Mouse (Mus musculus) forebrain, embryonic 14.5 days (tissue): ENCODE measurements at regions not wholly inside any gene's neighbourhood (a gene's known extent, or its start where the extent isn't known, plus 50 kb on each side); places are given as distances from the start of the nearest gene placed in this dataset.

Source experiments
- ATAC-seq: fragments of 200-750 bp; cut with Nextera tagmentation; 2 replicates; pipeline ENCODE4 v1.8.0; 2017; ENCODE audit warnings: mild to moderate bottlenecking, moderate library complexity
- DNase-seq: peaks from one replicate; pipeline ENCODE4 v3.0.0-alpha.2; 2015; ENCODE audit warnings: low spot score
- H3K27ac ChIP-seq: fragments of 300-500 bp; sonication (generic); 2 replicates; pipeline ENCODE4 v1.5.1; 2014; ENCODE audit warnings: low read depth, mild to moderate bottlenecking, control low read depth, low read length, moderate library complexity
- H3K27me3 ChIP-seq: fragments of 300-500 bp; sonication (generic); replicated peaks from 2 replicates; pipeline ENCODE4 v1.6.1; 2014; ENCODE audit warnings: low read length, control low read depth, mixed read lengths; ENCODE audit not compliant: control insufficient read depth, insufficient read depth
- H3K36me3 ChIP-seq: fragments of 300-500 bp; sonication (generic); 2 replicates; pipeline ENCODE4 v1.6.1; 2014; ENCODE audit warnings: low read length, control low read depth; ENCODE audit not compliant: control insufficient read depth, insufficient read depth
- H3K4me1 ChIP-seq: fragments of 300-500 bp; sonication (generic); 2 replicates; pipeline ENCODE4 v1.6.1; 2014; ENCODE audit warnings: antibody characterized with exemption, low read length, control low read depth; ENCODE audit not compliant: control insufficient read depth, insufficient read depth
- H3K4me2 ChIP-seq: fragments of 300-500 bp; sonication (generic); 2 replicates; pipeline ENCODE4 v1.6.1; 2014; ENCODE audit warnings: mild to moderate bottlenecking, control low read depth, low read length
- H3K4me3 ChIP-seq: fragments of 300-500 bp; sonication (generic); 2 replicates; pipeline ENCODE4 v1.5.1; 2014; ENCODE audit warnings: low read depth, low read length, control low read depth
- H3K9ac ChIP-seq: fragments of 300-500 bp; sonication (generic); 2 replicates; pipeline ENCODE4 v1.6.1; 2014; ENCODE audit warnings: mild to moderate bottlenecking, low read length, control low read depth, moderate library complexity
- H3K9me3 ChIP-seq: fragments of 300-500 bp; sonication (generic); replicated peaks from 2 replicates; pipeline ENCODE4 v1.6.1; 2016; ENCODE audit warnings: low read length, control low read depth, mixed read lengths; ENCODE audit not compliant: control insufficient read depth
- WGBS: fragments of 180-500 bp; shearing (Covaris S2); extraction: QIAGEN DNeasy Blood & Tissue Kit; methylation state at CpG from one replicate; pipeline ENCODE4 v1.1.7; 2014; 5-methylcytosine and 5-hydroxymethylcytosine counted together

DNA sequence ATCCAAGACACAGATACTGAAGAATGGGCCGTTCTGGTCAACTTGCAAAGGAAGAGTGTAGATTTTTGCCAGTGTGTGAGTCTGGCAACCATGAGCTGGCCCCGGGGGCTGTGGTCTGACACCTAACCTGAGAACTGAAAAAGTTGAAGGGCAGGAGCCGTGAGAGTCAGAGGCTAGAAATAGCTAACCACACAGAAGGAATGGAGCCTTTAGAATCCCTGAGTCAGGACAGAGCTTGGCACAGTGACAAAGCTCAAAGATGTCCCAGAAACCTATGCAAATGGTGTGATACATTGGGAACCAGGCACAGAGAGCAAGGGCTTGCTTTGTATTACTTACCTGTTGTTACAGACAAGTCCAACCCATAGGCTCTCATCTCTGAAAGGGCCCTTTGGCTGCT is 157.9 kb upstream of the Prok2 start:
- WGBS, result 69% methylated on average over 3 of the region's 3 CpGs
- H3K27me3 ChIP-seq, result no peaks in the 10 kb centered on the region
- ATAC-seq (no peak), DNase-seq (peak; percentile 25)
- H3K4me2 ChIP-seq, result no peak overlapping the region
- H3K4me3 ChIP-seq, result no peak overlapping the region
- H3K36me3 ChIP-seq, result no peaks in the 10 kb centered on the region
- peaks cover 10% of the 10 kb centered on the region for H3K4me1 ChIP-seq
- no peak overlapping the region for H3K27ac ChIP-seq
- H3K9me3 ChIP-seq, result no peaks in the 10 kb centered on the region
- H3K9ac ChIP-seq, result no peak overlapping the region

DNA sequence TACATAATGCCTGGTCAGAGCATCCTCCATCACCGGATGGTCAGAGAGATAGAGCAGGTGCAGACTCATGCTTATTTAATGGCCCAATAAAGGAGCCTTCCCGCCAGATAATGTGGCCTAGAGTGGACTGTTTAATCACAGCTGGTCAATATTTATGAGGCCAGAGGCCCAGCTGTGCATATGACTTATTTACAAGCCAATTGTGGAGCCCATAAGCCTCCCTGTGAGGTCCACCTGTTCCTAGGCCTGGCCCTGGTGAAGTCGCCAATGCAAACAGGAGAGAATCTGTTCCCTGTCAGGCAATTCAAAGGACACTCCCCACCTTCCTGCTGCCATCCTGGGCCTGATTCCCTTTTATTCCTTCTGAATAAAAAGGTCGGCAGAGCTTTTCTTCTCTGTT is 155.4 kb upstream of the Prok2 start:
- Histone ChIP-seq H3K4me2 (no peak overlapping the region), H3K27ac (no peak overlapping the region), H3K4me3 (no peak overlapping the region), H3K9me3 (no peaks in the 10 kb centered on the region), H3K9ac (no peak overlapping the region), H3K36me3 (no peaks in the 10 kb centered on the region), H3K4me1 (peaks cover 9% of the 10 kb centered on the region), H3K27me3 (no peaks in the 10 kb centered on the region)
- DNase-seq, result no peak
- ATAC-seq, result no peak
- WGBS, result 48% methylated on average over 4 of the region's 4 CpGs

DNA sequence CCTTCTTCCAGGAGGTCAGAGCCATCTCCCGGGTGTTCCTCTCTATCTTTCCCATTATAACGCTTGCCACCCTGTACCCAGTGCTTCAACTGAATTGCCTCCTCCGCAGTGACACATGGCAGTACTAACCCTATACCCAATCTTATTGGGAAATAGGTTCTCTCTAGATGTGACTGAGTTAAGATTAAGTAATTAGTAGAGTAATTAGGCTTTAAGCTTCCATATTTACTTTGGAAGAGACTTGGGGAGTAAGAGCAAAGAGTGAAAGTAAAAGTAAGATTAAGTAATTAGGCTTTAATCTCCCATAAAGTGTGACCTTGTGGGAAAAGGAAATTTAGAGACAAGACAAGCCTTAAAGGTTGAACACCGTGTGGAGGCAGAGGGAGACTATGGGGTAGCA is 148.7 kb upstream of the Prok2 start:
- Histone ChIP-seq H3K4me1 (no peaks in the 10 kb centered on the region), H3K4me3 (no peak overlapping the region), H3K27me3 (no peaks in the 10 kb centered on the region), H3K4me2 (no peak overlapping the region), H3K9me3 (no peaks in the 10 kb centered on the region), H3K36me3 (no peaks in the 10 kb centered on the region), H3K27ac (no peak overlapping the region), H3K9ac (no peak overlapping the region)
- no peak for DNase-seq
- ATAC-seq, result no peak
- WGBS, result 84% methylated on average over 4 of the region's 4 CpGs

DNA sequence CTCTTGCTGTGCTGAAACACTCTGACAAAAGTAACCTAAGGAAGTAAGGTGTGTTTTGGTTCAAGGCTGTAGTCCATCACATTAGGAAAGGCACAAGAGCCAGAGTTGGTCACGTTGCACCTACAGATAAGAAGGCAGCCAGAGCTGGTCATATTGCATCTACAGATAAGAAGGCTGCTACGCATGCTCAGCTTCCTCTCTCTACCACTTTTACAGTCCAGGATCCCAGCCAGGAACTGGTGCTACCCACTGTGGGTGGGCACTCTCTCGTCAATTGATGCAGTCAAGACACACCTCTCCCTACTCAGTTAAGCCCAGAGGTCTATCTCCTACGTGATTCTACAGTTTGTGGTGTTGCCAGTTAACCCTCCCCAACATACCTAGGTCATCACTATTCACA is 147.8 kb upstream of the Prok2 start:
- H3K27ac ChIP-seq, result no peak overlapping the region
- WGBS, result 70% methylated on average over 4 of the region's 4 CpGs
- no peak overlapping the region for H3K4me3 ChIP-seq
- H3K27me3 ChIP-seq, result no peaks in the 10 kb centered on the region
- ATAC-seq (no peak), DNase-seq (no peak)
- H3K9me3 ChIP-seq, result no peaks in the 10 kb centered on the region
- H3K36me3 ChIP-seq, result no peaks in the 10 kb centered on the region
- no peak overlapping the region for H3K9ac ChIP-seq
- no peak overlapping the region for H3K4me2 ChIP-seq
- H3K4me1 ChIP-seq, result no peaks in the 10 kb centered on the region

DNA sequence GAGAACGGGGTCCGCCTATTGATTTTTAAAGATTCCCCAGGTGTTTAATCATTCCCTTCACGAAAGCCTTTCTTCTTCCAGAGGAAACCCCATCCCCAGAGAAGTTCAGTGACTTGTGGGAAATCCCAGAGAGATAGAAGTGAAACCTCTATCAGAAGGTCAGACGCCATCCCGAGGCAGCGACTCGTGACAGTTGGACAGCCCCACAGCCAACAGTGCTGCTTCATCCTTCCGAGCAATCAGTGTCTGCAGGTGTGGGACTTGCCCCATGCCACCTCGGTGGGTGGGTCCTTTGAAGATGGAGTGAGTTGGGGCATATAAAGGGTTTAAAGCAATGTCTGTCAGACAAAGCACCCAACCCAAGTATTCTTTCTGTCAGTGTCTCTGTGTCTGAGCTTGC is 139.9 kb upstream of the Prok2 start:
- Histone ChIP-seq H3K4me2 (no peak overlapping the region), H3K36me3 (no peaks in the 10 kb centered on the region), H3K9ac (no peak overlapping the region), H3K4me3 (no peak overlapping the region), H3K4me1 (0 out of 2 replicates have a peak, but pooled peaks cover 6% of the 10 kb centered on the region), H3K27ac (no peak overlapping the region), H3K9me3 (no peaks in the 10 kb centered on the region), H3K27me3 (no peaks in the 10 kb centered on the region)
- DNase-seq (no peak), ATAC-seq (no peak)
- WGBS, result 81% methylated on average over 9 of the region's 9 CpGs

DNA sequence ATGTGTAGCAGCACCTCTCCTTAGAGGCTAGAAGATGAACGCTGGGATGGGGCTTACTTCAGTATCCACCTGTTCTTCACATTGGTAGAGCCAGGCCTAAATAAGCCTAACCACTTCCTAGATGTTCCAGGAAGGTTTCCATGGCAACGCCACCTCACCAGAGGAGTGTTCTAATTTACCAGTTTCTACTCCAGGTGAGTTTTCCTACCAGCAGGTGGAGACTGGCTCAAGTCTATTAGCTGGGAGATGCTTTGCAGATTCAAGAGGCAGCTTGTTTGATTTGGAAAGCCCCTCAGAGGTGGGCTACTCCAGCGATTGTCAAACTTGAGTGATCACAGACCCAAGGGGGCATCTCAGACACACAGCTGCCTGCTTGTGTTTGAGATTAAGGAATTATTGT is 138.8 kb upstream of the Prok2 start:
- H3K4me3 ChIP-seq, result no peak overlapping the region

DNA sequence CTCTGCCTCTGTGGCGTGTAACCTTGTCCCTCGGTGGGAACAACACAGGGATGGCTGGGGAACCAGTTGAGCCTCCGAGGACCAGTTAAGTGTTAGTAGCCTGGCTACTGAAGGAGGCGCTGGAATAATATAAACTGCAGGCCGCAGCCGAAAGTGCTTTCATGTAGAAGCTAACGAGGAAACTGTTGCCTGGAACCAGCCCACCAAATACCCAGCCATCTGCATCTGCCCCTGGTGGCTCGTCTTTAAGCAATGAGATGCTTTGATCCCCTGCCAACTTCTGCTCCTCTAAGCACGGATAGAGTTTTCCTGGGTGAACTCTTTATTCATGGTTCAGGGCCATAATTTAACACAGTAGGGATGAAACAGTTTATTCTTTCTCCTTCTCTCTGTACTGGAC is 137.2 kb upstream of the Prok2 start:
- H3K4me3 ChIP-seq, result no peak overlapping the region
- H3K27ac ChIP-seq, result no peak overlapping the region; the same call in 1 of the 2 replicates
- DNase-seq (peak; percentile 91), ATAC-seq (peak; percentile 73; the same call in 1 of the 2 replicates)
- no peak overlapping the region for H3K9ac ChIP-seq
- H3K36me3 ChIP-seq, result no peaks in the 10 kb centered on the region
- WGBS, result 23% methylated on average over 9 of the region's 9 CpGs
- no peaks in the 10 kb centered on the region for H3K27me3 ChIP-seq
- H3K4me1 ChIP-seq, result 0 out of 2 replicates have a peak, but pooled peaks cover 6% of the 10 kb centered on the region
- no peak overlapping the region for H3K4me2 ChIP-seq
- H3K9me3 ChIP-seq, result no peaks in the 10 kb centered on the region

More for the DNA sequence above, 138.8 kb upstream of the Prok2 start:
- Histone ChIP-seq H3K4me2 (no peak overlapping the region), H3K4me1 (0 out of 2 replicates have a peak, but pooled peaks cover 6% of the 10 kb centered on the region), H3K9me3 (no peaks in the 10 kb centered on the region), H3K36me3 (no peaks in the 10 kb centered on the region), H3K27me3 (no peaks in the 10 kb centered on the region), H3K9ac (no peak overlapping the region), H3K27ac (no peak overlapping the region)
- peak; percentile 86 for DNase-seq
- ATAC-seq, result peak; percentile 56; the same call in 1 of the 2 replicates
- 45% methylated on average over 3 of the region's 3 CpGs for WGBS

DNA sequence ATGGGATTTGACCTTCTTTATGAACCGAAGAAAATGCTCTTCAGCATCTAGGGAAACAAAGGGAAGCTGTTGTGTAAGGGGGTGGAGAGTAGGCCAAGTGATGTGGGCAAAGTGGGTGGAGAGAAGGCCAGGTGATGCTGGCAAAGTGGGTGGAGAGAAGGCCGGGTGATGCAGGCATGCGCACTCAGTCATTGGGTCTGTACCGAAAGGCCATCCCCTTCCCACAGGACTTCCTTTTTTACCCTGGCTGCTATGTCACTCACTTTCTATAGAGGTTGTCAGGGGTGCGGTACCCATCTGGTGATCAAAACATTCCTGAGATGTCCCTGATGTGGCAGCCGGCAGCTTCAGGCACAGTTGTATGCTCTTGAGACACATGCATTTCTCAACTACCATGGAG is 131.2 kb upstream of the Prok2 start:
- no peaks in the 10 kb centered on the region for H3K27me3 ChIP-seq
- no peak overlapping the region for H3K9ac ChIP-seq
- DNase-seq (no peak), ATAC-seq (no peak)
- H3K4me3 ChIP-seq, result no peak overlapping the region
- H3K4me1 ChIP-seq, result no peaks in the 10 kb centered on the region
- no peak overlapping the region for H3K27ac ChIP-seq
- H3K9me3 ChIP-seq, result no peaks in the 10 kb centered on the region
- WGBS, result 94% methylated on average over 6 of the region's 6 CpGs
- H3K4me2 ChIP-seq, result no peak overlapping the region
- no peaks in the 10 kb centered on the region for H3K36me3 ChIP-seq

DNA sequence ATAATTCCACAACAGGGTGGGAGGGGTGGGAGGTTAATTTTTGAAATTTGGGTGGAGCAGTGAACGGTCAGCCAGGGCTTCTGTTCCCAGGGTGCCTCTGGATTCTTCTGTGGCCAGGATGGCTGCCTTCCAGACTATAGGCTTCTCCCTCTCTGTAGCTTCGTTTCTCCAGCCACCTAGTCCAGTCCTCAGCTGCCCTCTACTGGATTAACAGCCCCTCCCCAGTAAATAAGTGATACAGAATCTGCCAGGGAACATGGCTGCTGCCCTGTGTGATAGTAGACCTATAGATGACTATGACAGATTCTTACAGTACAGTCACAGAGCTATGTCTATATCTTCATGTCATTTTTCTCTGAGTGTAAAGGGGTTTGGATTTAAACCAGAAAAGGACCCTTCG is 127.5 kb upstream of the Prok2 start:
- Histone ChIP-seq H3K4me2 (no peak overlapping the region), H3K4me3 (no peak overlapping the region), H3K36me3 (no peaks in the 10 kb centered on the region), H3K9ac (no peak overlapping the region), H3K9me3 (no peaks in the 10 kb centered on the region), H3K27ac (no peak overlapping the region), H3K4me1 (no peaks in the 10 kb centered on the region), H3K27me3 (no peaks in the 10 kb centered on the region)
- DNase-seq (no peak), ATAC-seq (0 out of 2 replicates have a peak, but pooled peaks have one; percentile 50)
- WGBS, result 49% methylated on average over 3 of the region's 3 CpGs
